Mouse (Mus musculus): ENCODE data around the gene Abcb8. TPM values are rescaled to one million over a fixed set of nuclear protein-coding genes. Genes with fewer than 3 reads are reported as not detected.

Gene Abcb8
- polyA plus RNA-seq, 1 experiment from 2014 or later: 80.3 TPM

- H3K27ac ChIP-seq (ENCODE audit: low read length): no peak overlapping the region
- H3K4me1 ChIP-seq (ENCODE audit: insufficient read depth, low read length): peaks cover 25% of the 10 kb centered on the region
- no peak for ATAC-seq (ENCODE audit: low FRiP score, low TSS enrichment)
- 89% methylated on average over 10 of the region's 10 CpGs for WGBS
- peaks cover 11% of the 10 kb centered on the region for H3K36me3 ChIP-seq (ENCODE audit: insufficient read depth, low read length)
- H3K4me2 ChIP-seq (replicated peaks; ENCODE audit: low read depth, low read length): no peak overlapping the region
- H3K9ac ChIP-seq (replicated peaks; ENCODE audit: low read length): no peak overlapping the region
- H3K9me3 ChIP-seq (ENCODE audit: low read length): no peaks in the 10 kb centered on the region
- no peaks in the 10 kb centered on the region for H3K27me3 ChIP-seq (ENCODE audit: insufficient read depth, low read length)
- H3K4me3 ChIP-seq (ENCODE audit: low read length): no peak overlapping the region
Observed at GRCm38 (mm10) chr5:24417587-24417986, 24.1 kb downstream of the Abcb8 start.

GRCm38 (mm10) chr5:24420381-24420780, 26.9 kb downstream of the Abcb8 start:
- Histone ChIP-seq H3K9me3 (ENCODE audit: low read length) (no peaks in the 10 kb centered on the region), H3K4me1 (ENCODE audit: insufficient read depth, low read length) (peaks cover 25% of the 10 kb centered on the region), H3K27ac (ENCODE audit: low read length) (no peak overlapping the region), H3K4me2 (replicated peaks; ENCODE audit: low read depth, low read length) (no peak overlapping the region), H3K27me3 (ENCODE audit: insufficient read depth, low read length) (no peaks in the 10 kb centered on the region), H3K4me3 (ENCODE audit: low read length) (no peak overlapping the region), H3K9ac (replicated peaks; ENCODE audit: low read length) (no peak overlapping the region), H3K36me3 (ENCODE audit: insufficient read depth, low read length) (peaks cover 11% of the 10 kb centered on the region)
- no peak for ATAC-seq (ENCODE audit: low FRiP score, low TSS enrichment)
- WGBS: 87% methylated on average over 9 of the region's 9 CpGs

- H3K4me2 ChIP-seq (replicated peaks; ENCODE audit: low read depth, low read length): peak within 1 kb of the TSS; percentile 81
- peak within 1 kb of the TSS; percentile 74 for H3K9ac ChIP-seq (replicated peaks; ENCODE audit: low read length)
- no peaks in the 10 kb centered on the region for H3K27me3 ChIP-seq (ENCODE audit: insufficient read depth, low read length)
- peaks cover 11% of the 10 kb centered on the region for H3K36me3 ChIP-seq (ENCODE audit: insufficient read depth, low read length)
- WGBS: under 1% methylated on average over 46 of the region's 46 CpGs
- H3K4me3 ChIP-seq (ENCODE audit: low read length): peak within 1 kb of the TSS; percentile 70
- peaks cover 43% of the 10 kb centered on the region for H3K4me1 ChIP-seq (ENCODE audit: insufficient read depth, low read length)
- peak; percentile 93 for ATAC-seq (ENCODE audit: low FRiP score, low TSS enrichment)
- peak within 1 kb of the TSS; percentile 95 for H3K27ac ChIP-seq (ENCODE audit: low read length)
- no peaks in the 10 kb centered on the region for H3K9me3 ChIP-seq (ENCODE audit: low read length)
Observed at GRCm38 (mm10) chr5:24423129-24424003, 29.9 kb downstream of the Abcb8 start, which contains the start of the genes Cdk5 and Slc4a2. TSS of gene Cdk5 (minus strand) at chr5:24423530. TSS of gene Slc4a2 (plus strand) at chr5:24423837.

- Histone ChIP-seq H3K4me1 (ENCODE audit: insufficient read depth, low read length) (peaks cover 51% of the 10 kb centered on the region), H3K27me3 (ENCODE audit: insufficient read depth, low read length) (no peaks in the 10 kb centered on the region), H3K9ac (replicated peaks; ENCODE audit: low read length) (peak overlapping the region; percentile 74), H3K27ac (ENCODE audit: low read length) (peak overlapping the region; percentile 95), H3K9me3 (ENCODE audit: low read length) (no peaks in the 10 kb centered on the region), H3K4me3 (ENCODE audit: low read length) (peak overlapping the region; percentile 70), H3K36me3 (ENCODE audit: insufficient read depth, low read length) (peaks cover 8% of the 10 kb centered on the region), H3K4me2 (replicated peaks; ENCODE audit: low read depth, low read length) (peak overlapping the region; percentile 81)
- ATAC-seq (ENCODE audit: low FRiP score, low TSS enrichment): peak; percentile 4
- 10% methylated on average over 21 of the region's 21 CpGs for WGBS
Observed at GRCm38 (mm10) chr5:24424004-24424781, 30.7 kb downstream of the Abcb8 start.

- H3K36me3 ChIP-seq (ENCODE audit: insufficient read depth, low read length): peaks cover 10% of the 10 kb centered on the region
- peaks cover 52% of the 10 kb centered on the region for H3K4me1 ChIP-seq (ENCODE audit: insufficient read depth, low read length)
- WGBS: 1% methylated on average over 49 of the region's 60 CpGs
- peak overlapping the region; percentile 81 for H3K4me2 ChIP-seq (replicated peaks; ENCODE audit: low read depth, low read length)
- peak overlapping the region; percentile 70 for H3K4me3 ChIP-seq (ENCODE audit: low read length)
- H3K27me3 ChIP-seq (ENCODE audit: insufficient read depth, low read length): no peaks in the 10 kb centered on the region
- H3K27ac ChIP-seq (ENCODE audit: low read length): peak overlapping the region; percentile 95
- H3K9ac ChIP-seq (replicated peaks; ENCODE audit: low read length): peak overlapping the region; percentile 74
- ATAC-seq (ENCODE audit: low FRiP score, low TSS enrichment): no peak
- no peaks in the 10 kb centered on the region for H3K9me3 ChIP-seq (ENCODE audit: low read length)
Observed at GRCm38 (mm10) chr5:24424861-24425411, 31.5 kb downstream of the Abcb8 start.

- H3K4me2 ChIP-seq (replicated peaks; ENCODE audit: low read depth, low read length): peak overlapping the region; percentile 81
- no peaks in the 10 kb centered on the region for H3K27me3 ChIP-seq (ENCODE audit: insufficient read depth, low read length)
- H3K9me3 ChIP-seq (ENCODE audit: low read length): no peaks in the 10 kb centered on the region
- peak overlapping the region; percentile 70 for H3K4me3 ChIP-seq (ENCODE audit: low read length)
- peak overlapping the region; percentile 74 for H3K9ac ChIP-seq (replicated peaks; ENCODE audit: low read length)
- 0% methylated on average over 24 of the region's 30 CpGs for WGBS
- 0 out of 2 replicates have a peak, but pooled peaks have one; percentile 1 for ATAC-seq (ENCODE audit: low FRiP score, low TSS enrichment)
- peaks cover 14% of the 10 kb centered on the region for H3K36me3 ChIP-seq (ENCODE audit: insufficient read depth, low read length)
- H3K4me1 ChIP-seq (ENCODE audit: insufficient read depth, low read length): peaks cover 52% of the 10 kb centered on the region
- H3K27ac ChIP-seq (ENCODE audit: low read length): peak overlapping the region; percentile 95
Observed at GRCm38 (mm10) chr5:24425421-24426036, 32.1 kb downstream of the Abcb8 start.

- 2% methylated on average over 10 of the region's 10 CpGs for WGBS
- H3K9ac ChIP-seq (replicated peaks; ENCODE audit: low read length): peak overlapping the region; percentile 74
- H3K4me2 ChIP-seq (replicated peaks; ENCODE audit: low read depth, low read length): peak overlapping the region; percentile 81
- peaks cover 18% of the 10 kb centered on the region for H3K36me3 ChIP-seq (ENCODE audit: insufficient read depth, low read length)
- no peaks in the 10 kb centered on the region for H3K9me3 ChIP-seq (ENCODE audit: low read length)
- no peak for ATAC-seq (ENCODE audit: low FRiP score, low TSS enrichment)
- H3K27me3 ChIP-seq (ENCODE audit: insufficient read depth, low read length): no peaks in the 10 kb centered on the region
- no peak overlapping the region for H3K27ac ChIP-seq (ENCODE audit: low read length)
- peaks cover 52% of the 10 kb centered on the region for H3K4me1 ChIP-seq (ENCODE audit: insufficient read depth, low read length)
- peak overlapping the region; percentile 70 for H3K4me3 ChIP-seq (ENCODE audit: low read length)
Observed at GRCm38 (mm10) chr5:24426037-24426432, 32.6 kb downstream of the Abcb8 start.

GRCm38 (mm10) chr5:24426556-24427284, 33.3 kb downstream of the Abcb8 start:
- Histone ChIP-seq H3K9ac (replicated peaks; ENCODE audit: low read length) (peak overlapping the region; percentile 74), H3K4me1 (ENCODE audit: insufficient read depth, low read length) (peaks cover 52% of the 10 kb centered on the region), H3K4me3 (ENCODE audit: low read length) (peak overlapping the region; percentile 70), H3K27ac (ENCODE audit: low read length) (peak overlapping the region; percentile 70; the same call in 1 of the 2 replicates), H3K36me3 (ENCODE audit: insufficient read depth, low read length) (peaks cover 25% of the 10 kb centered on the region), H3K4me2 (replicated peaks; ENCODE audit: low read depth, low read length) (peak overlapping the region; percentile 81), H3K27me3 (ENCODE audit: insufficient read depth, low read length) (no peaks in the 10 kb centered on the region), H3K9me3 (ENCODE audit: low read length) (no peaks in the 10 kb centered on the region)
- ATAC-seq (ENCODE audit: low FRiP score, low TSS enrichment): no peak
- 19% methylated on average over 9 of the region's 9 CpGs for WGBS

- no peaks in the 10 kb centered on the region for H3K27me3 ChIP-seq (ENCODE audit: insufficient read depth, low read length)
- no peaks in the 10 kb centered on the region for H3K9me3 ChIP-seq (ENCODE audit: low read length)
- peak overlapping the region; percentile 48 for H3K9ac ChIP-seq (replicated peaks; ENCODE audit: low read length)
- 21% methylated on average over 12 of the region's 12 CpGs for WGBS
- peak overlapping the region; percentile 81 for H3K4me2 ChIP-seq (replicated peaks; ENCODE audit: low read depth, low read length)
- peak overlapping the region; percentile 70; the same call in 1 of the 2 replicates for H3K4me3 ChIP-seq (ENCODE audit: low read length)
- H3K36me3 ChIP-seq (ENCODE audit: insufficient read depth, low read length): peaks cover 31% of the 10 kb centered on the region
- no peak for ATAC-seq (ENCODE audit: low FRiP score, low TSS enrichment)
- peak overlapping the region; percentile 70 for H3K27ac ChIP-seq (ENCODE audit: low read length)
- H3K4me1 ChIP-seq (ENCODE audit: insufficient read depth, low read length): peaks cover 52% of the 10 kb centered on the region
Observed at GRCm38 (mm10) chr5:24427285-24427633, 33.8 kb downstream of the Abcb8 start.
